Mouse (Mus musculus): ENCODE measurements around the gene Raet1d. TPM values are rescaled to one million over a fixed set of nuclear protein-coding genes. Genes with fewer than 3 reads are reported as not detected.
"Not testable (repeated sequence)": the region's sequence is repeated elsewhere in the genome, so short reads cannot be mapped to it uniquely, and the experiment has no call there.

Gene Raet1d
- polyA plus RNA-seq, 1 experiment from 2014 or later: 10.3 TPM

GRCm38 (mm10) chr10:22393028-22393824 is 32.9 kb downstream of the Raet1d start:
- not testable (repeated sequence) for H3K36me3 ChIP-seq; H3K9ac ChIP-seq; H3K4me2 ChIP-seq (replicated peaks); H3K27me3 ChIP-seq (replicated peaks); ATAC-seq (ENCODE audit: low FRiP score, low read depth); H3K27ac ChIP-seq; H3K9me3 ChIP-seq; H3K4me3 ChIP-seq; H3K4me1 ChIP-seq
- no CpG with 5 or more reads among the region's 2 CpGs for WGBS

- 24% methylated on average over 1 of the region's 1 CpGs for WGBS
- H3K4me3 ChIP-seq; H3K4me1 ChIP-seq; H3K27ac ChIP-seq; ATAC-seq (ENCODE audit: low FRiP score, low read depth); H3K27me3 ChIP-seq (replicated peaks); H3K4me2 ChIP-seq (replicated peaks); H3K36me3 ChIP-seq; H3K9ac ChIP-seq; H3K9me3 ChIP-seq: not testable (repeated sequence)
These were observed 36.3 kb downstream of the Raet1d start for GRCm38 (mm10) chr10:22396680-22397079.

GRCm38 (mm10) chr10:22402225-22402917 is 42.0 kb downstream of the Raet1d start:
- not testable (repeated sequence) for H3K27me3 ChIP-seq (replicated peaks); H3K4me2 ChIP-seq (replicated peaks); H3K27ac ChIP-seq; H3K36me3 ChIP-seq; H3K4me3 ChIP-seq; H3K9me3 ChIP-seq; H3K9ac ChIP-seq; H3K4me1 ChIP-seq
- peak; percentile 63 for ATAC-seq (ENCODE audit: low FRiP score, low read depth)
- 3% methylated on average over 9 of the region's 11 CpGs for WGBS

GRCm38 (mm10) chr10:22413702-22414494 is 53.5 kb downstream of the Raet1d start:
- H3K9ac ChIP-seq; H3K36me3 ChIP-seq; H3K4me1 ChIP-seq; H3K4me3 ChIP-seq; H3K27ac ChIP-seq; H3K27me3 ChIP-seq (replicated peaks); H3K9me3 ChIP-seq; H3K4me2 ChIP-seq (replicated peaks): not testable (repeated sequence)
- WGBS: 0% methylated on average over 2 of the region's 8 CpGs
- ATAC-seq (ENCODE audit: low FRiP score, low read depth): peak; percentile 80

Other genes with a start within 250 kb of the Raet1d start
- 11.1 and 14.7 TPM in 2 replicates for gene E030030I06Rik, start 211.3 kb upstream of the Raet1d start, polyA plus RNA-seq (2016; fragmentation: Nextera tagmentation; extraction: Ambion mirVana)
- 4.9 and 5.8 TPM in 2 replicates for gene Raet1e, start 202.0 kb upstream of the Raet1d start, polyA plus RNA-seq (2016; fragmentation: Nextera tagmentation; extraction: Ambion mirVana)
- gene H60b, start 202.0 kb upstream of the Raet1d start, polyA plus RNA-seq (2016; fragmentation: Nextera tagmentation; extraction: Ambion mirVana): 0.48 and 0.92 TPM in 2 replicates